Mouse (Mus musculus) olfactory bulb, adult 2 months (tissue): Measurements from ENCODE around the gene Adk.

Experiments
- CTCF ChIP-seq: fragments of 200-500 bp; IDR thresholded peaks from 2 replicates; pipeline ENCODE4 v1.5.1; 2012; ENCODE audit warnings: low read depth, mild to moderate bottlenecking, low read length, moderate library complexity; ENCODE audit not compliant: insufficient read depth
- POLR2A ChIP-seq: fragments of 200-500 bp; IDR thresholded peaks from 2 replicates; pipeline ENCODE4 v1.6.1; 2012; ENCODE audit warnings: mild to moderate bottlenecking, low read depth, low read length, moderate library complexity; ENCODE audit not compliant: insufficient read depth

- TF ChIP-seq CTCF, result no peak
- no peak for TF ChIP-seq POLR2A
These were observed 258.2 kb downstream of the Adk start for GRCm38 (mm10) chr14:21310530-21310929.
